Mouse (Mus musculus): ENCODE measurements around the gene Luc7l2.

Luc7l2 gene

GRCm38 (mm10) chr6:38642593-38642992 is 91.5 kb downstream of the Luc7l2 start:
- in situ Hi-C loops (cut with MboI; ENCODE audit: unreplicated experiment in 2 of 2) = no loop called here

GRCm38 (mm10) chr6:38643039-38643438 is 91.9 kb downstream of the Luc7l2 start:
- in situ Hi-C loops (cut with MboI; ENCODE audit: unreplicated experiment in 2 of 2) = no loop called here

- in situ Hi-C loops (cut with MboI; ENCODE audit: unreplicated experiment in 2 of 2) = loop anchor here in 1 of 2 experiments (5.0 kb wide), 2 partner anchors 258 to 418 kb away; no protein-coding TSS in a partner anchor
Observed at GRCm38 (mm10) chr6:38649545-38649944, 98.4 kb downstream of the Luc7l2 start.

GRCm38 (mm10) chr6:38650263-38650937 is 99.3 kb downstream of the Luc7l2 start:
- in situ Hi-C loops (cut with MboI; ENCODE audit: unreplicated experiment in 2 of 2) = loop anchor here (5.0 to 25.0 kb wide), 5 partner anchors 87 to 1288 kb away; no protein-coding TSS in a partner anchor
